Mouse (Mus musculus) neural tube, embryonic 11.5 days (tissue): ENCODE data around the gene Zfp820. TPM values are rescaled to one million over a fixed set of nuclear protein-coding genes. Genes with fewer than 3 reads are reported as not detected.
"Not testable (repeated sequence)": the region's sequence is repeated elsewhere in the genome, so short reads cannot be mapped to it uniquely, and the experiment has no call there.

Experiments
- ATAC-seq: fragments of 200-750 bp; cut with Nextera tagmentation; 2 replicates; pipeline ENCODE4 v1.8.0; 2017; ENCODE audit warnings: moderate number of reproducible peaks, mild to moderate bottlenecking, moderate TSS enrichment, moderate library complexity; ENCODE audit not compliant: insufficient read depth, low FRiP score, low TSS enrichment
- DNase-seq: peaks from one replicate; pipeline ENCODE4 v3.0.0-alpha.2; 2015; ENCODE audit warnings: low spot score
- H3K27ac ChIP-seq: fragments of 300-500 bp; sonication (generic); 2 replicates; pipeline ENCODE4 v1.5.1; 2014; ENCODE audit warnings: low read depth, mild to moderate bottlenecking, low read length
- H3K27me3 ChIP-seq: fragments of 300-500 bp; sonication (generic); 2 replicates; pipeline ENCODE4 v1.6.1; 2014; ENCODE audit warnings: mild to moderate bottlenecking, low read length, mixed read lengths; ENCODE audit not compliant: control insufficient read depth, insufficient read depth
- H3K36me3 ChIP-seq: fragments of 300-500 bp; sonication (generic); 2 replicates; pipeline ENCODE4 v1.6.1; 2014; ENCODE audit warnings: mild to moderate bottlenecking, low read length, moderate library complexity, mixed read lengths; ENCODE audit not compliant: control insufficient read depth, insufficient read depth
- H3K4me1 ChIP-seq: fragments of 300-500 bp; sonication (generic); 2 replicates; pipeline ENCODE4 v1.6.1; 2014; ENCODE audit warnings: low read length, mixed read lengths; ENCODE audit not compliant: control insufficient read depth, insufficient read depth
- H3K4me2 ChIP-seq: fragments of 300-500 bp; sonication (generic); 2 replicates; pipeline ENCODE4 v1.6.1; 2014; ENCODE audit warnings: low read depth, mild to moderate bottlenecking, moderate library complexity
- H3K4me3 ChIP-seq: fragments of 300-500 bp; sonication (generic); 2 replicates; pipeline ENCODE4 v1.5.1; 2014; ENCODE audit warnings: low read depth, low read length
- H3K9ac ChIP-seq: fragments of 300-500 bp; sonication (generic); 2 replicates; pipeline ENCODE4 v1.6.1; 2014; ENCODE audit warnings: mild to moderate bottlenecking, low read length
- H3K9me3 ChIP-seq: fragments of 300-500 bp; sonication (generic); 2 replicates; pipeline ENCODE4 v1.6.1; 2016; ENCODE audit warnings: low read length; ENCODE audit not compliant: control insufficient read depth
- WGBS: fragments of 180-500 bp; shearing (Covaris S2); extraction: QIAGEN DNeasy Blood & Tissue Kit; methylation state at CpG from one replicate; pipeline ENCODE4 v1.1.7; 2014; 5-methylcytosine and 5-hydroxymethylcytosine counted together
- polyA plus RNA-seq: library from polyadenylated mRNA; unstranded; fragments of >200 nt; fragmentation: Nextera tagmentation; extraction: Ambion mirVana; gene quantifications from 2 replicates; pipeline ENCODE4 v1.2.1, GENCODE M21; 2014

Gene Zfp820
- 5.9 and 6.1 TPM in 2 replicates for polyA plus RNA-seq

DNA sequence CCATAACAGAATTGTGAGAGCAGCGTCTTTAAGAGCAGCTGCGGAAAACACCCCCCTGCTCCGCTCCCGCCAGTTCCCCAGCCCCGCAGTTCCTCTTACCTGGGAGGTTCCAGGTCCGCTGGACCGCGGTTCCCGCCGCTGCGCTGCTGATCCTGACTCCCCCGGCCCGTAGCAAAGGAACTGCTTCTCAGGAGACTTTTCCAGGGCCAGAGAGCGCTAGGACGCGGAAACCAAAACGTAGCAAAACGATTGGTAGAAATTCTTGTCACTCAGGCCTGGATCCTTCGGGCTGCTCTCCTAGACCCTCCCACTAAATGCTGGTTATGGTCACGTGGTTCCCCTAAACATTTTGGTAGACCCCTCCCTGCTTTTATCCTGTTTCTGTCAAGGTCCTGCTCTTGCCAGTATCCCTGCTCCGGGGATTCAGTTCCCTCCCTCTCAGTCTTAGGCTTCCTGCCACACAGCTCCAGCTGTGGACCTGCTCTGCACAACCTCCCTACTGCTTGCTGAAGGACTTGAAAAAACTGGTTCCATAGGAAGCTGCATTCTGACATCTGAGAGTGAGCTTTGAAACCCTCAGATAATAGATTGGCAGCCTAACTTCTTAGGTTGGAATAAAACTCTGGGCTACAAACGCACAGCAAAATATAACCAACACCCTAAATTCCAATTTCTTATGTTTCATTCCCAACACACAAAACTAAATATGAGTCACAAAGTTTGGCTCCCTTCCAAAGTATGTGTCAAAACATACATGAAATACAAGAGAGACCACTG lies at the start of gene Zfp820:
Zfp820 (minus strand) TSS at position 228 of the 777 bp plus-strand sequence.
- Histone ChIP-seq H3K4me3 (peak within 1 kb of the TSS; percentile 57), H3K27ac (no peak within 1 kb of the TSS), H3K9me3 (no peaks in the 10 kb centered on the region), H3K4me2 (peak within 1 kb of the TSS; percentile 53), H3K4me1 (no peaks in the 10 kb centered on the region), H3K9ac (peak within 1 kb of the TSS; percentile 73), H3K36me3 (no peaks in the 10 kb centered on the region), H3K27me3 (no peaks in the 10 kb centered on the region)
- 3% methylated on average over 22 of the region's 22 CpGs for WGBS
- ATAC-seq = peak; percentile 96
- DNase-seq = peak; percentile 83

DNA sequence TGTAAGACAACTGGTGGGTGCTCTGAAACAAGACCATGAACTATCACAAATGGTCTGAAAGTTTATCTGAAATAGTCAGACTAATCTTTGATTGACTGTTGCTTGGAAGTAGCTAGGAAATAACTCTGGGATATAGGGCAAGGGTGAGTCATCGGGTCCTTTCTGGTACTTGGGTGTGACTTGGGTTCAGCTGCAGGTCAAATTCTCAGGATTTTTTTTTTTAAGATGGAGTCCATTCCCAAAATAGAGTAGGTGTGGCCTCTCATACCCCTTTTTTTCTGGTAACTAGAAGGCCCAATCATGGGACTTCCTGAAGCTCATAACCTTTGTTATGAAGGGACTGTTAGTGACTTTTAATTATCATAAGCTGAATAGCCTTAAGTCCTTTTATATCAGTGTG lies 25.7 kb upstream of the Zfp820 start:
- no peak overlapping the region for H3K4me2 ChIP-seq
- H3K27ac ChIP-seq = no peak overlapping the region
- 92% methylated on average over 1 of the region's 1 CpGs for WGBS
- DNase-seq (no peak), ATAC-seq (no peak)
- H3K4me3 ChIP-seq = no peak overlapping the region
- H3K9me3 ChIP-seq = no peaks in the 10 kb centered on the region
- no peaks in the 10 kb centered on the region for H3K4me1 ChIP-seq
- no peaks in the 10 kb centered on the region for H3K27me3 ChIP-seq
- H3K36me3 ChIP-seq = no peaks in the 10 kb centered on the region
- H3K9ac ChIP-seq = no peak overlapping the region

DNA sequence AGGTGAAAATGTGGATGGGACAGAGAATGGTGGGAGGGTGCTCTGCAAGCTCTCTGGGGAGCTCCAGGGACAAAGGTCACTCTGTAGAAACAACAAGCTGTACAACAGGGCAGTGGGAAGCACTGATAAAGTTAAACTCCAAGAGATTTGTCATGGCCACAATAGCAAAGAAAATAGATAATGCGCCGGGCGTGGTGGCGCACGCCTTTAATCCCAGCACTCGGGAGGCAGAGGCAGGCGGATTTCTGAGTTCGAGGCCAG lies 680 bp upstream of the Zfp820 start:
- DNase-seq, H3K4me2 ChIP-seq, H3K9ac ChIP-seq, H3K9me3 ChIP-seq, H3K27me3 ChIP-seq, H3K36me3 ChIP-seq, H3K4me1 ChIP-seq, H3K4me3 ChIP-seq, H3K27ac ChIP-seq: not testable (repeated sequence)
- ATAC-seq = peak; percentile 8; the same call in 1 of the 2 replicates
- 92% methylated on average over 7 of the region's 8 CpGs for WGBS

DNA sequence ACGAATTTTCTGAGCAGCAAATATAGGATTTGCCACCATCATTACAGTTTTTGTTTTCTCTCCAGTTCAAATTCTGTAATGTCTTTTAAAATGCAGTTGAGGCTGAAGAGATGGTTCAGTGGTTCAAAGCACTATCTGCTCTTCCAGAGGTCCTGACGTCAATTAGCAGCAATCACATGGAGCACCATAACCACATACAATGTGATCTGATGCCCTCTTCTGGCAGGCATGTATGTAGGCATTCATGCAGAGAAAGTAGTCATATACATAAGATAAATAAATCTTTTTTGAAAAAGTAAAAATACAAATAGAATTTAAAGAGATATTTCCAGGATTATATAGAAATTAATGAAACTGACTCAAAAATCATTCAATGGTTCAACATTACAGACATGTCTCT lies 7.1 kb downstream of the Zfp820 start:
- no peak overlapping the region for H3K27ac ChIP-seq
- WGBS = 61% methylated on average over 2 of the region's 2 CpGs
- no peak overlapping the region for H3K4me2 ChIP-seq
- no peaks in the 10 kb centered on the region for H3K27me3 ChIP-seq
- no peaks in the 10 kb centered on the region for H3K36me3 ChIP-seq
- H3K9me3 ChIP-seq = no peaks in the 10 kb centered on the region
- no peak overlapping the region for H3K4me3 ChIP-seq
- no peaks in the 10 kb centered on the region for H3K4me1 ChIP-seq
- ATAC-seq (no peak), DNase-seq (no peak)
- no peak overlapping the region for H3K9ac ChIP-seq

DNA sequence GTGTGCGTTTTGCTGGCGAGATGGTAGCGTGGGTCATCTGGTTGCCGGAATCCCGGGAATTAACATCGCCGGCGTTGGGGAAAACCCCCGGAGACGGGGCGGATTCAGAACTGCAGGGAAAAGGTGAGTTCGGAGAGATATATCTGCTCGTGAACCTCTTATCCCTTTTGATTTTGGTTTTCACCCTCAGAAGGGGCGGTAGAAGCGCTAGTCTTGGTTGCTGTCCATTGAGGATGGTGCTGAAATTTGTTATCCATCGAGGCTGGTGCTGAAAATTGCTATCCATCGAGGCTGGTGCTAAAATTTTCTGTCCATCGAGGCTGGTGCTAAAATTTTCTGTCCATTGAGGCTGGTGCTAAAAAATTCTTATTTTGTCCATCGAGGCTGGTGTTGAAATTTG lies 44.2 kb downstream of the Zfp820 start:
- WGBS = 49% methylated on average over 17 of the region's 19 CpGs
- not testable (repeated sequence) for H3K9ac ChIP-seq, H3K36me3 ChIP-seq, ATAC-seq, H3K9me3 ChIP-seq, H3K4me3 ChIP-seq, H3K4me1 ChIP-seq, H3K27ac ChIP-seq, H3K27me3 ChIP-seq, H3K4me2 ChIP-seq, DNase-seq

DNA sequence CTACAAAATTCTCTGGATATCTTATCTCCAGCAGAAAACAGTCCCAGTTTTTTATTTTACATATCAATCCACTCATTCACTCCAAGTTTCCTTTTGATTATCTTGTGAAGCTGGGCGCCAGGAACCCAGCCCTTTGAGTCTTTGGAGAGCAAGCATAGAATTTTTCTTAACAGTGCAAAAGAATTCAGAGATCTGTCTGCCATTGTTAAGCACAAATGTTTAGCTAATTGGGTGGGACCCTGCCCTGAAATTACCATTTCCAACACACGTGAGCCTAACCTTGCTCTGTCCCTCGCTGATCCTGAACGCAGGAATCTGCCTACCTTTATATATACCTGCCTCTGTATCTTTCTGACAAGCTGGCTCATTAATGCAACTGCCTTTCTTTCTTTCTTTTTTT lies 53.3 kb downstream of the Zfp820 start:
- H3K4me1 ChIP-seq = no peaks in the 10 kb centered on the region
- H3K27me3 ChIP-seq = no peaks in the 10 kb centered on the region
- 85% methylated on average over 4 of the region's 4 CpGs for WGBS
- ATAC-seq (no peak), DNase-seq (no peak)
- no peaks in the 10 kb centered on the region for H3K36me3 ChIP-seq
- H3K27ac ChIP-seq = no peak overlapping the region
- no peak overlapping the region for H3K4me2 ChIP-seq
- H3K4me3 ChIP-seq = no peak overlapping the region
- no peak overlapping the region for H3K9ac ChIP-seq
- H3K9me3 ChIP-seq = peaks cover 3% of the 10 kb centered on the region; the same call in 1 of the 2 replicates

DNA sequence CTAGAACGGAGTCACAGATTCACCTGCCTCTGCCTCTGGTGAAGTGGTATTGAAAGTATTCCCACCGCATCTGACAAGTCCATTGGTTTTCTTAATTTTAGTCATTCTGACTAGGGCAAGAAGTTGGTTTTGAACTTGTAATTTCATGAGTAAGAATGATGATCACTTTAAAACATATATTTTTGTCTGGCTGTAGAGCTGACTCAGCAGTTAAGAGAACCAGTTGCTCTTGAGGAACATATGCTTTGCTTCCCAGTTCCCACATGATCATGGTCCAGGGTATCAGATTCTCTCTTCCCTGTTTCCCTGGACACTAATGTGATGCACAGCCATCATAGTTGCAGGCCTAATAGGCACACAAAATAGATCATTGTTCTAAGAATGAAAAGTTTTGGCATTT lies 75.2 kb downstream of the Zfp820 start:
- ATAC-seq (no peak), DNase-seq (no peak)
- H3K27ac ChIP-seq = no peak overlapping the region
- WGBS = 93% methylated on average over 2 of the region's 2 CpGs
- H3K9ac ChIP-seq = no peak overlapping the region
- no peaks in the 10 kb centered on the region for H3K36me3 ChIP-seq
- no peak overlapping the region for H3K4me2 ChIP-seq
- H3K9me3 ChIP-seq = no peaks in the 10 kb centered on the region
- H3K4me1 ChIP-seq = no peaks in the 10 kb centered on the region
- no peak overlapping the region for H3K4me3 ChIP-seq
- no peaks in the 10 kb centered on the region for H3K27me3 ChIP-seq

Other genes with a start within 250 kb of the Zfp820 start
- 7.2 and 10.5 TPM in 2 replicates for gene Zfp983, start 195.1 kb downstream of the Zfp820 start, polyA plus RNA-seq
- gene Gm10226, start 153.9 kb downstream of the Zfp820 start, polyA plus RNA-seq = 16.5 and 19.5 TPM in 2 replicates
- 21.0 and 22.5 TPM in 2 replicates for gene Zfp760, start 138.0 kb downstream of the Zfp820 start, polyA plus RNA-seq
- 7.3 and 7.8 TPM in 2 replicates for gene Zfp229, start 115.0 kb downstream of the Zfp820 start, polyA plus RNA-seq
- 6.3 and 6.7 TPM in 2 replicates for gene Zfp995, start 64.2 kb upstream of the Zfp820 start, polyA plus RNA-seq
- 23.4 and 26.4 TPM in 2 replicates for gene Zfp942, start 116.7 kb upstream of the Zfp820 start, polyA plus RNA-seq
- 21.3 and 21.6 TPM in 2 replicates for gene Zfp943, start 116.8 kb upstream of the Zfp820 start, polyA plus RNA-seq